In the genomic region with DNA sequence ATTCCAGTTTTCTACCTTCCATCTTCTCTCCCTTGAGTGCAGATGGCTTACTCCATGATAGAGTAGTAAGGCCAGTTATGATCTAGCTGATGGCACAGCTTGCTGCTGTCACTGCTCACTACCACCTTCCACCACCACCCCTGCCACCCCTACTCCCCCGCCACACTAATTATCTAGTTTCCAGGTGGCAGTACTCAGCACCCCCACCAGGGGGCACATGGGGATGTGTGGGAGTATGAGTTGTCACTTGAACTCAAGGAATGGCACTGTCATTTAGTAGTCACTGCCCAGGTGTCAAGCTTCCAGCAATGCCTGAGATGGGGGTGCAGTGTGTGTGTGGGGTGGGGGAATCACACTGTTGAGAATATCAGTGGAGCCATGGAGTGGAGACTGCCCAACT, we compare ENCODE assay signal across 8 mouse cellular contexts. TPM values are rescaled to one million over a fixed set of nuclear protein-coding genes. Genes with fewer than 3 reads are reported as not detected.
DNase-seq lines count a peak whose midpoint lies in the region; ATAC-seq lines count a peak whose summit lies in the region.

No protein-coding gene starts in this region.

- H3K4me3 ChIP-seq in forebrain, embryonic 14.5 days (ENCODE audit: low read depth, low read length) = no peak overlapping the region
- H3K4me3 ChIP-seq in forebrain, embryonic 12.5 days (replicated peaks) = no peak overlapping the region

- WGBS in forebrain, embryonic 14.5 days = 32% methylated on average over 1 of the region's 1 CpGs
- 24% methylated on average over 1 of the region's 1 CpGs for WGBS in forebrain, embryonic 12.5 days

- H3K4me1 ChIP-seq in forebrain, embryonic 14.5 days (ENCODE audit: control insufficient read depth, insufficient read depth, low read length) = peaks cover 11% of the 10 kb centered on the region
- H3K4me1 ChIP-seq in forebrain, embryonic 12.5 days = peaks cover 25% of the 10 kb centered on the region

- H3K27me3 ChIP-seq in forebrain, embryonic 14.5 days (replicated peaks; ENCODE audit: control insufficient read depth, insufficient read depth, low read length) = no peaks in the 10 kb centered on the region
- peaks cover 14% of the 10 kb centered on the region; the same call in 1 of the 2 replicates for H3K27me3 ChIP-seq in forebrain, embryonic 12.5 days

- no peaks in the 10 kb centered on the region for H3K36me3 ChIP-seq in forebrain, embryonic 14.5 days (ENCODE audit: control insufficient read depth, insufficient read depth, low read length)
- H3K36me3 ChIP-seq in forebrain, embryonic 12.5 days (replicated peaks) = no peaks in the 10 kb centered on the region; the same call in 1 of the 2 replicates

- no peaks in the 10 kb centered on the region for H3K9me3 ChIP-seq in forebrain, embryonic 14.5 days (replicated peaks; ENCODE audit: control insufficient read depth, low read length)
- H3K9me3 ChIP-seq in forebrain, embryonic 12.5 days = no peaks in the 10 kb centered on the region

- no peak for ATAC-seq in forebrain, embryonic 14.5 days
- no peak for ATAC-seq in forebrain, embryonic 12.5 days (ENCODE audit: low FRiP score)

- no peak overlapping the region for H3K9ac ChIP-seq in forebrain, embryonic 14.5 days (ENCODE audit: low read length)
- H3K9ac ChIP-seq in forebrain, embryonic 12.5 days = no peak overlapping the region

- H3K27ac ChIP-seq in forebrain, embryonic 14.5 days (ENCODE audit: low read depth, low read length) = no peak overlapping the region
- H3K27ac ChIP-seq in forebrain, embryonic 12.5 days = no peak overlapping the region

- DNase-seq in forebrain, embryonic 14.5 days (ENCODE audit: low spot score) = peak; percentile 53
- DNase-seq in 3134 (ENCODE audit: extremely low read depth, insufficient read length, low spot score) (peak; percentile 64), R1 (ENCODE audit: low read depth, low spot score) (peak; percentile 79)
- DNase-seq in embryo, embryonic 10.5 days (ENCODE audit: low spot score) = peak; percentile 77
- peak; percentile 71 for DNase-seq in kidney, adult 9 months
- peak; percentile 72 for DNase-seq in mesoderm, embryonic 11.5 days (ENCODE audit: low read depth, low spot score)
- DNase-seq in thymus, postnatal 14 days = peak; percentile 82

- H3K4me2 ChIP-seq in forebrain, embryonic 14.5 days (ENCODE audit: low read length) = no peak overlapping the region
- no peak overlapping the region for H3K4me2 ChIP-seq in forebrain, embryonic 12.5 days

RNA-seq across cellular contexts. Expression of a gene that starts 25.4 kb away (rescaled TPM):
- not detected in 2 replicates for polyA plus RNA-seq in forebrain, embryonic 14.5 days (2014; fragmentation: Nextera tagmentation; extraction: Ambion mirVana)
- polyA plus RNA-seq in forebrain, embryonic 12.5 days (2016; fragmentation: Nextera tagmentation; extraction: Ambion mirVana) = not detected in 2 replicates
